Mouse (Mus musculus) liver (tissue): Measurements from ENCODE around the gene Trex1.

Source experiments
- DNase-seq: peaks from one replicate; pipeline ENCODE4 v3.0.0-alpha.2; 2020; ENCODE audit warnings: mixed read lengths

The Trex1 gene

DNA sequence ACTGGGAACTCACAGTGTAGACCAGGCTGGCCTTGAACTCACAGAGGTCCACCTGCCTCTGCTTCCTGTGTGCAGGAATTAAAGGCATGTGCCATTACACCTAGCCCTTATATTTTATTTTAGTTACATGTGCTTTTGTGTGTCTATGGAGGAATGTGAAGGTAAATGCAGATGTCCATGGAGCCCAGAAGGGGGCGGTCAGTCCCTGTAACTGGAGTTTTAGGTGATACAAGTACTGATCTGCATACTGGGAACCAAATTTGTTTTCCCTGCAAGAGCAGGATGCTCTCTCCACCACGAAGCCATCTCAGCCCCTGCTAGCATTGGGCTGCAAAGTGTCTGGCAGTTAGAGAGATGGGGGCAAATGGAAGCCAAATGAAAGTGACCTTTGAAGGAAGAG, 25.4 kb upstream of the Trex1 start:
- peak; percentile 47 for DNase-seq

DNA sequence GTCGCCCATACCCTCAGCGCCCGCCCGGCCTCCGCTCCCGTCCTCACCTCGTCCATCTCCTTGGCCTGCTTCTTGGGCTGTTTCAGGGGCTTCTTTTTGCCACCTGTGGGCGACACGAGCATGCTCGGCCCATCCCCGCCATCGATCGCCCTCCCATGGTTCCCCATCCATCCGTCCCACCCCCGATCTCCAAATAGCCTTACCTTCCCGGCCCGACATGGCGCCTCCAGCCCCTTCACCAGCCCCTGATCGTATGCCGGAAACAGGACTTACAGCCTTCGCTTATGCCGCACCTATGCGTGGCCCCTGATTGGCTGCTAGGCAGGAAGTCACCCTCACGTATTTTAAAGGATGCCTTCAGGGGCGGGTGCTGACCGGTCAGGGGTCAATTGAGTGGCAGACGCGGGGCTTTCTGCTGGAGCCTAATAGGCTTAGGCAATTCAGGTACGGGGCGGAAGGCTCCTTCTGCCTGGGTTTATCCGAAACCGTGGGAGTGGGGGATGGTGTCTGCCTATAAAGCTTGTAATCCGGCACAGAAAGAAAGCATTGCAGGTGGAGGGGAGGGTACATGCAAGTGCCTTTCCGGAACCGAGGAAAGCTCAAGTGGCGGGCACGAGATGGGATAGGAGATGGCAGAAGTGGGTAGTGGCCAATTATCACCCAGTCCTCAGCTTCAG, 22.7 kb upstream of the Trex1 start, which contains the start of the genes Ccdc51 and Tma7:
Gene Ccdc51 (plus strand): TSS at position 370 of the 677 bp plus-strand sequence.
Gene Tma7 (minus strand): TSS at position 464 of the 677 bp plus-strand sequence.
- peak; percentile 91 for DNase-seq

DNA sequence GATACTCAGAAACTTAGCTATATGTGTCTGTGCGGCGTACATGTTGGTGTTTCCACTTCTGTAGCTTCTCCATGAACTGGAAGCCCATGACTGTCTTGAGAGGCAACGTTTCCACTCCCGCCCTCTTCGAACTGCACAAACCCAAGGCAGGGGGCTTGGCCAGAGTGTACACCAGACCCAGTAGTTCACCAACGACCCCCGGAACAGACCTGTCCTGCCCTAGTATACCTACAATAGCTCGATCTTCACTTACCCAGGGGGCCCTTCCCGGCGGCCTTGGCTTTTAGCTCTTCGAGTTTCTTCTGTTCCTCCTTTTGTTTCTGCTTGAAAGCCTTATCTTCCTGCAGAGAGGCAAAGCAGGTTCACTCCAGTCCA, 22.2 kb upstream of the Trex1 start:
- no peak for DNase-seq

DNA sequence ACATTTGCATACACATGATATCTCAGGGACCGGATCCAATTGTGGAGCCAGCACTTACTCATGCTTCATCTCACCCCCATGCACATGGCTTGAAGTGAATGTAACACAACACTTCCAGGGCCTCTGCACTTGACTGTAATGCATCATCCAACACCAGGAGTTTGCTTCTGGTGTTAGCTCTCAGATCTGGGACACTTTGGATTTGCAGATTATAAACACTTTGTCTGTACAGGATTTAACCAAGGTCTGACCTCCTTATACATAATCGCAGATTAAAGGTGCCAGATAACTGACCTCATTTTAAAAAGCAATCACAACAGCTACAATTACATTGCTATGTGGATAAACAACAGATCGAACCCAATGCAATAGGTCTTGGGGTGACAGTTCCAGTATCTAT, 21.0 kb upstream of the Trex1 start:
- no peak for DNase-seq

DNA sequence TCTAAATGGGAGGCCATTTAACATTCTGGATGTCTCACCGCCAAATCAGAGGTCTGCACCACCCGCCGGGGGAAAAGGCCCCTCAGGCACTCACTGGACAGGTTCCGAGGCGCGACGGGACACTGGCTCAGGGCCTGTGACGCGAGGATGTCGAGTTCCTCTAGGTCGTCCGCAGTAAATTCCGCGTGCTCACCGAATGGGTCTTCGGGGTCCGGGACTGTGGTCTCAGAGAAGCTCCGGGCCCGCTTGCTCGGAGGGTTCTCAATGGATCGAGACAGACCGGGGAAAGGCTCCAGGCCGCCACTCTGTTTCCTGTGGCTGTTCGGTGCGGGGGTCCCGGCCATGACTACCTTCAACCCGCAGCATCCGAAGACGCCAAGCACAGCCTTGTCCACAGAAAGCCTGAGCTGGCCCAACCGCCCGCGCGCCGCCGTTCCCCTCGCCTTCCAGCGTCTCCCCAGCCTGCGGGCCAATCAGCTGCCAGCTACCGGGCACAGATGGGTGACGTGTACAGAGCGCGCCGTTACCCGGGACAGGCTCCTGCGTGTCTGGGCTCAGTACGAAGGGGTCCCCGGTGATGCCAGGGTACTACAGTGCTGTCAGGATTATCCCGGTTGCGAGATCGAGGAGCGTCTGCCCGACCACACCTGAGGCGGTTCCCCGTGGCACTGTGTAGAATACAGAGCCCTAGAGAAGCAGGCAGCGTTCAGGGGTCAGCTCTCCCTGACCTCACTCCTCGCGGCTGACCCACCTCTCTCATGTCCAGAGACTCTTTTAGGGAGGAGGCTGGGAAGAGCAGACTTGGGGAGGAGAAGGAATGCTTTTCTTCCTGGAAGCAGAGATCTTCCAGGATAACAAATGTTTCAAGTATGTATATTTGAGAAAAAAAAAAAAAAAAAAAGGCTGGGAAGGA, 14.4 kb upstream of the Trex1 start, which contains the start of gene Atrip:
Gene Atrip (minus strand): TSS at position 464 of the 913 bp plus-strand sequence.
- DNase-seq = peak; percentile 92

DNA sequence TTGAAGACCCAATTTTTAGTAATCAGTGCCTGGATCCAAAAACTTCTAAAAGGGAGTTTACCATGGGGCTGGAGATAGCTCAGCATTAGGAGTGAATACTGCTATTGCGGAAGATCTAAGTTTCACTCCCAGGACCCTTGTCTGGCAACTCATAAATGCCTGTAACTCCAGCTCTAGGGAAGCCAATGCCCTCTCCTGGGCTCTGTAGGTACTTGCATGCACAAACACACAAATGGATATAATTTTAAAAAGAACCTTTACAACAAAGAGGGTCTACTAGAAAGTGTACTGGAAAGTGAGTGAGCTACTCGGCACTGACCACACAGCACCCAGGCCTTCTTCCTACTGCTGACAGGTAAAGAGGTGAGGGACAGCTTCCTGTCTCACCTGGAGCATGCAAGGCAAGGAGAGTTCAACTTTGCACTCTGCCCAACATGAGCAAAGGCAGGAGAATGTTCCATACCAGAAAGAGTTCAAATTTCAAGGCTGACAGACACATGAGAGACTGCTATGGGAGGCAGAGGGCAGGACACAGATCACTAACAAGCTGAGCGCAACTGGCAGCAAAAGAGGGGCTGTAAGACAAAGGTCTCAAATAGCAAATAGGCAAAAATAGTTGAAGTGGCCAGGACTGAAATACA, 8.7 kb upstream of the Trex1 start:
- DNase-seq = no peak

DNA sequence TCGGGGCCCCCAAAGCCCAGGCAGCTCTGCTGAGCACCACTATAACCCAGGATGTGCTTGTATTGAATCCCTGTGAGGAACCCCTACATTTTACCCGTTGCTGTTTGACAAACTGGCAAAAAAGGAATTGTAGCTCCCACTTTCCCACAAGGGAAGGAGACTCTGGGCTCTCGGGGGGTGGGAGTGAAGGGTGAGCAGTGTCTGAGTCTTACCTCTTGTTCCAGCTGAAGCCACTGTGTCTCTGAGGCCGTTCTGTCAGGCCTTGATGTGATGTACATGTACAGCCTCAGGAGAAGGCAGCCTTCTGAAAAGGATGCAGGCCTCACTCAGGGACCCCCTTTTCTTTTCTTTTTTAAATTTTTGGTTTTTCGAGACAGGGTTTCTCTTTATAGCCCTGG, 1.4 kb upstream of the Trex1 start:
- DNase-seq = no peak

DNA sequence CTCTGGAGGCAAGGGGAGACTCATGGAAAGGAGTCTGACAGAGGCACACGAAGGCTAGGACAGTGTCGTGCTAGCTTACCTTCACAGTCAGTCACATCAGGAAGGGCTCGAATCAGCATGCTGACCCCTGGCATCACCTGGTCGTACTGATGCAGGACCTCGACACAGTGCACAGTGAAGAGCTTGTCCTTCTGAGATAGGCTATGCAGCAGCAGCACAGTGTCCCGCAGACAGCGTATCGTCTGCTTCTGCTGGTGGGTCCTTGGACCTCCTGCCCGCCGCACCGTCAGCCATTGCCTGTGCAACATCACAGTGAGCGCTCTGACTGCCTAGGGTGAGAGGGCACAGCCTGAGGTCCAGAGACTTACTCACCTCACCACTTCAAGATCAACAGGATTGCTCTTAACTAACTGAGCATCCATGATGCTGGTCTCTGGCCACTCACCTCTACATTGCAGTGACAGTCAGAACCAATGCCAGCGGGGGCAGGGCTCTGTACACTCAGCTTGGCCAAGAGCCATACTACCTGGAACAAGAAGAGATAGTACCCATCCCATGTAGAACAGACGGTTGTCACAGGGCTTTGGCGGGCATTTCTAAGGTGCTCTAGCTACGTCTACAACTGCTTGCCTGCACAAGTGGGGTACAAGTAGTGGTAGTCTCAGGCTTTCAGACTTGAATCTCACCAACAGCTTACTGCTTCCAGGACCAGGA, 807 bp upstream of the Trex1 start:
- no peak for DNase-seq

DNA sequence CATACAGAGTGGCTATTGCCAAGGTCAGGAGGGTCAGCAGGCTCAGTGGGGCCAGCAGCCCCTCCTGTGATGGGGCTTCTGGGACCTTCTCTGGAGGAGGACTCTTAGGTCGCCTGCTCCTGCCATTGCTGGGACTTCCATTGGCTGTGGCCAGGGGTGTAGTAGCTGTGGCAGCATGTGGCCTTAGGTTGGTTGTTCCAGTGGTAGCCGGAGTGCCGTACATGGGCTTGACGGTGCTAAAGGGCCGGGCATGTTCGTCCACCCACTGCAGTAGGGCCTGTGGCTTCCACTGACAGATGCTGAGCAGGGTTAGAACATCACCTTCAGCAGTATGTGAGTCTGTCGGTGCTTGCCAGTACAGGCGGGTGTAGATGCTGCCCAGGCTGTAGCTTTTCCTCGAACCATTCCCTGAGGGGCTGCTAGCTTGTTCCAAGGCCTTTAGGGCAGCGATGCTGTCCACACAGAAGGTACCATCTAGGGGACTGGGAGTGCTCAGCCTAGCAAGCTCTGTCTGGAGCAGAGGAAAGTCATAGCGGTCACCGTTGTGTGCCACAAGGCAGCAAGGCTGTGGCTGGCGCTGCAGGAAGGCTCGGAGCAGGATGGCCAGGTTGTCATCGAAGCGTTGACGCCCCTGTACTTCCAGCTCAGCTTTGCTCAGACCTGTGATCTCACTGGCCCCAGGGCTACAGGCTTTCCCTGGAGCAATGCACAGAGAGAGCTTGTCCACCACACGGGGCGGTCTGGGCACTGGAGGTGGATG, 1.3 kb downstream of the Trex1 start:
- DNase-seq = no peak

DNA sequence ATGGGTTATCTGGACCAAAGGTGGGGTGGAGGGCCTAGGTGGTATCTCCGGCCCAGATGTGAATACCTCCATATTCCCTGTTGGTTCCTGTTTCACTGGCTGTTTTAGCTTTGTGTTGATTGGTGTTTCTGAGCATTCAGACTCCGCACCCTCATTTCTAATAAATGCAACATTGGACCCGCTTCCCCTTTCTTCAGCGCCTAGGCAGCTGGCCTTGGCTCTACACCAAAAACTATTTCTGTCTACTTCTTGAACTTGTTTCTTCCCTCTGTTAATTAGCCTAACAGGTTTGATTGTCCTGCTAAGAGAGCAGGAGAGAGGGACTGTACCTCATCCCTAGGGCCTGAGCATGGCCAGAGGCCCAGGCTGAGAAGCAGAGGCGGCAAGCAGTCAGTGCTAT, 2.0 kb downstream of the Trex1 start:
- DNase-seq = no peak

DNA sequence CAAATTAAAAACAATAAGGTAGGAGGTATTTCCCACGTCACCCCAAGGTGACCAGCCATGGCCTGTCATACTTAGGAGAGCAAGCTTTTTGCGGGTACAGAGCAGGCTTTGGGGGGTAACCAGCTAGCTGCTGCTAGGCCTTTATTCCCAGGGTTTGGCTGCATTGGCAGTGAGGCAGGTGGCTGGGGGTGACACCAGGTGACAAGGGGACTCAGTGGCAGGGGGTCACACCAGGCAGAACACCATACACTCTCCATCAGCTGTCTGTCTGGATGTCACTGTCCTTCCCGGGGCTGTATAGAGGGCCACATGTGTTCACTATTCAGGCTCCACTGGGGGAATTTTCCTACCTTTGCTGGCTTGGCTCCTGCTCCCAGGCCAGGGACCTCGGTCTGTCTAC, 2.6 kb downstream of the Trex1 start:
- DNase-seq = no peak

DNA sequence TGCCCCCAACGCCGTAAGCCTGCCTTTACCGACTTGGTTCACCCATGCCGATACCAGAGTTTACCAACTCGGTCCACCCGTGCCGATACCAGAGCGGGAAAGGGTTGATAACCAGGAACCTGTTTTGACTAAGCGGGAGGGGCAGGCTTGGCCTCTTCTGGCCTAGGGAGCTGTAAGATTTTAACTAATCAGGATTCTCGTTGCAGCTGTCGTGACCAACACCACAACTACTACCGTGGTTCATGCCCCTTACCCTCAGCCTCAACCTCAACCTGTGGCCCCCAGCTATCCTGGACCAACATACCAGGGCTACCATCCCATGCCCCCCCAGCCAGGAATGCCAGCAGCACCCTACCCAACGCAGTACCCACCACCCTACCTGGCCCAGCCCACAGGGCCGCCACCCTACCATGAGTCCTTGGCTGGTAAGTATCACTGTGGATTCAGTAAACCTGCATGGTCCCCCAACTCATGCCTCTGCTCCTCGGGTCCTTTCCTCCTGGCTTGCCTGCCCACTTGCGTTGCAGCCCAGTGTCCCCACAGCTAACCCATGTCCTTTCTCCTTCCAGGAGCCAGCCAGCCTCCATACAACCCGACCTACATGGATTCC, 3.3 kb downstream of the Trex1 start:
- DNase-seq = no peak

DNA sequence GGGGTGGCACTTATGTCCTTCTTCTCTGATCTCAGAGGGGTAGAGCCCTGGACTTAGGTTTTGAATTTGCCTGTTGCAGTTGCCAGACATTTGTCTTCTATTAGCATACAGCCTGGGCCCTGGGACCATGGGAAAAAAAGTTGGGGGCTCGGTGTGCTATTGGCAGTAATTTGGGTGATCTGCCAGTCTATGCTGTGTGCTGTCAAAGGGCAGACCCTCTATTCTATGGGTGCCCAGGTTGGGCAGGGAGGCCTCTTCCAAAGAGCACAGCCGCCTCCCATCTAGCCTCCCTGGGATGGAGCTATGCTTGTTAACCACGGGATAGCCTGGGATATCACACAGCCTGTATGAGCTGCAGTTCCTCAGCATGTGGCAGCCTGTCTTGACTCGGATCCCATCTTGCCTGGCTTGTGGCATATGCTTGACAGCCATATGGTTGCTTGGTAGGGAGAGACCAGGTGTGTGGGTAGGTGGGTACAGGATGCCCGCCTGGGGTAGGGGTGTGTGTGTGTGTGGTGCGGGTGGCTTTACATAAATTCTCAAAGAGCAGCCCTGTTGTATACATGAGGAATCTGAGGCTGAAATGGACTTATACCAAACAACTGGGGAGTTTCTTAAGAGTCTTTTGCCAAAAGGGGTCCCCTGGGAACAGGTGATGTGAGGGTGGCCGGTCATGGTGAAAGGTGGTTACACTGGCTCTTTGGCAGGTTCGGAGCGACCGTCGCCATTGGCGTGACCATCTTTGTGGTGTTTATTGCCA, 4.1 kb downstream of the Trex1 start:
- DNase-seq = no peak

DNA sequence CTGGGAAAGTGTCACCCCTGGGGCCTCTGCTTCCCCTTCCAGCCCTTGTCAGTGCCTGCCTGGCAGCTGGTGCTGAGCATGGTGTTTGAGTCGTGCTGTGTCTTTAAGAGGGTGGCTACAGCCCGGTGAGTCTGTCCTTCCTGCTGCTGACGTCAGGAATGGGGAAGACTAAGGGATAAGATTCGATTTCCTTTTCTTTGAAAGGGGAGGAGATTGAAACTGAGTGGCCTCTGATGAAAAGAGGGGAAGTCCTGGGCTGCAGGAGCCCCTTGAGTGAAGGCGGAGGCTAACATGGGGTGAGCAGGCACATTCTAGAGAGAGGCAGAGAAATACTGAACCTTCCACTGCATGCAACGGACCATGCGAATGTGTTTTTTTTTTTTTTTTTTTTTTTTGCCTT, 4.8 kb downstream of the Trex1 start:
- peak; percentile 66 for DNase-seq

DNA sequence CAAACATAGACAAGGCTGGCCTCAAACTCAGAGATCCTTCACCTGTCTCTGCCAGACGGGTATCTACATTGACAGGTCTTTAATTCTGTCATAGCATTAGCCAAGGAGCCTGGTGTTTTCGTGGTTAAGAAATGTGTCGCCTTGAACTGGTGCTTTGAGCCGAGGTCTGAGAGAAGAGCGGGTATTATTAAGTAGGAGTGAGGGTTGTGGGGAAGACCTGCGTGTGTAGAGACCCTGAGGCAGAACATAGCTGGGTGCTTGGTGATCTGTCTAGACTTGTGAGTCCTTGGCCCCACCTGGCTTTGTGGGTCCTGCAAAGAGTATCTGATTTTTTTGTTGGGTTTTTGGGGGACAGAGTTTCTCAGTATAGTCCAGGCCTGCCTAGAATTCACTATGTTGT, 5.7 kb downstream of the Trex1 start:
- no peak for DNase-seq

DNA sequence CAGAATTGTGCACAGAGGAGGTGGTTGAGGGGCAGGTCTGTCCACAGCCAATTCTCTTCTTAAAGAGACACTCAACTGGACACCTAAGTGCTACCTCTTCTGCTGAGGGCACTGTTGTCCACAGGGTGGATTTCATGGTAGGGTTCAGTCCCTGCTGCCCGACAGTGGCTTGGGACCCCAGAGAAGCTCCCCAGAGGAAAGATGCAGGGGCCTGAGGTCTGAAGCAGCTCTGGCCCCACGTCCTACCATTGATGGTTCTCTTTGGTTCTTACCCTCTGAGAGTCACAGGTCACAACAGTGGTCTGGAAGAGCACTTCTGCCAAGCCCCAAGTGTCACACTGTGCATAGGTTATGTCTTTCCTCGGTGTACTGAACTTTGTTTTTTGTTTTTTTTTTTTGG, 6.2 kb downstream of the Trex1 start:
- DNase-seq = no peak

DNA sequence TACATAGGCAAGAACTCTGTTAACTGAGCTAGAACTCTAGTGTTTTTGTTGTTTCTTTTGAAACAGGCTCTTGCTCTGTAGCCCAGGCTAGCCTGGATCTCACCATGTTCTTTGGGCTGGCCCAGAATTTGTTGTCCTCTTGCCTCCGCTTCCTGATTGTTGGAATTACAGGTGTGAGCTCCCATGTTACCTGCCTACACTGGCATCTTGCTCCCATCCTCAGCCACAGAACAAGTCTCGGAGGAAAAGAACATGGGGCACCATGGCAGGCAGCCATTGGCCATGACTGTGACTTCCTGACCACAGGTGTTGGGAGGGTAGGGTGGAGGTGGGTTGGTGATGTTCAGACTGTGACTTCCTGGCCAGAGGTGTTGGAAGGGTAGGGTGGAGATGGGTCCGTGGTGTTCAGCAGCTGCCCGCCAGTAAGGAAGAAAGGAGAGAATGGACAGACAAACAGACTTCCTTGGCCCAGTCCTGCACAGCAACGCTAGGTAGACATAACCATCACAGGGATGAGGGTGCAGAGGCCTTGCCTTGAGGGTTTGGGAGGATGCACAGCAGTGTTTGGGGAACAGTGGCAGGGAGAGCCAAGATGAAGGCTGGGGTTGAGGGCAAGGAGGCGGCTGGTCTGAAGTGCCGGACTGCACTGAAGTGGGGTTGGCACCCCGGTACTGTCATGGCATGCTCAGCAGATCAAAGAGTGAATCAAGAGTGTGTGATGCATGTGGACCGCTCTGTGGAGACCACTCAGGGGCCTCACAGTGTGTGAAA, 6.9 kb downstream of the Trex1 start:
- DNase-seq = no peak

DNA sequence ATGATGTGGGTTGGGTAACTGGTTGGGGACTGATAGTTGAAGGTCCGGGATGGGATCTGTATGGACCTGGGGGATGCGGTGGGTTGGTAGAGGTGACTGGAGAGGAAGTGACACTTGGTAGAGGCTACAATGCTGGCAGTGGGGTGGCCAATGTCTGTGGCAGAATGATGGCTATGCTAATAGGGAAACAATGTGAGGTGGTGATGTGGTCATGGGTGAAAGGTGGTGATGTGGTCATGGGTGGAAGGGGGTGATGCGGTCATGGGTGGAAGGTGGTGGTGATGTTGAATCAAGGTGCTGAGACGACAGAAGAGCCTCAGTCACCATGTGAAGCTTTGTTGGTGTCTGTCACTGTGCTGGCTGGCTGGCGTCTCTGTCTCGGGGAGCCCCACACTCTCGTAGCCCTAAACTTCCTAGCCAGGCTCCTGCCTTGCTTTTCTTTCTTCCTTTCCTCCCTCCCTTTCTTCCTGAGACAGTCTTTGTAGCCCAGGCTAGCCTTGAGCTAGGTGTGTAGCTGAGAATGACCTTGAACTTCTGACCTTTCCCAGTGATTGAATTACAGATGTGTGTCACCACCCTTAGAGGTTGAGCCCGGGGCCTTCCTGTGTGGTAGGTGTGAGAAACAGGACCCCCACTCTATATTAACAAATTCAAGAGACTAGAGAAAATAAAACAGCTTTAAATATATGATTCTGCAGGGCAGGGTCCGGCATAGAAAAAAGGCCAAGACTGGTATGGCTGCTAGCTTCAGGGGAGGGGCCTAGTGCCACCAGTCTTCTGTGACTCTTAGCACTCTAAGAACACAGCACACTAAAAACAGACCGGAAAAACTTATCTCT, 7.7 kb downstream of the Trex1 start:
- DNase-seq = no peak

DNA sequence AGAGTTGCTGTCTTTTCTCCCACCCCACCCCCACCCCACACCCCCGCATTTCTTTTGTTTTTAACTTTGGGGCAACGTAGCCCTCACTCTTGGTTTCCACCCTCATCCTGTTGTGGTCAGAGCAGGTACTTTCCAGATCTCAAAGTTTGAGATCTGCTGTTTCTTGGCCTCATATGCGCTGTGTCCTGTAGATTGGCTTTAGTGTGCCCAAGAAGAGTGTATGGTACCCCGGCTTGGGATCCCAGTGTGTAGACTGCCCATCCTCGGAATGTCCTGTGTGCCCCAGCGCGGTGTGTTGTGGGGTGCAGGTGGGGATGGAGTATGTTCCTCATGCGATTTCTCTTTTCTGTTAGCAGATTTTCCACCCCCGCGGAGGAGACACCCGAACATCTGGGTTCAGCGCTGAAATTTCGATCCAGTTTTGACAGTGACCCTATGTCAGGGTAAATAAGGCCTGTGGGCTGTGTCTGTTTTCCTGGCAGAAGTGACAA, 8.5 kb downstream of the Trex1 start:
- no peak for DNase-seq
